Mouse (Mus musculus) liver, adult 2 months (tissue): Measurements from ENCODE around the gene Zbtb20. TPM values are rescaled to one million over a fixed set of nuclear protein-coding genes. Genes with fewer than 3 reads are reported as not detected.

Source experiments
- DNase-seq: peaks from one replicate; pipeline ENCODE4 v3.0.0-alpha.2; 2011; ENCODE audit warnings: low read depth, low spot score; ENCODE audit errors: extremely low read depth
- H3K27ac ChIP-seq: fragments of 200-500 bp; replicated peaks from 2 replicates; pipeline ENCODE4 v1.5.1; 2012; ENCODE audit warnings: low read depth, mild to moderate bottlenecking, control low read depth, inconsistent platforms, low read length; ENCODE audit not compliant: insufficient read depth
- H3K27me3 ChIP-seq: fragments of 200-500 bp; 2 replicates; pipeline ENCODE4 v1.6.1; 2012; ENCODE audit warnings: mild to moderate bottlenecking, moderate library complexity, low read length, inconsistent platforms; ENCODE audit not compliant: control insufficient read depth, insufficient read depth
- H3K36me3 ChIP-seq: fragments of 200-500 bp; 2 replicates; pipeline ENCODE4 v1.6.1; 2012; ENCODE audit warnings: low read length, inconsistent platforms; ENCODE audit not compliant: control insufficient read depth, insufficient read depth
- H3K4me1 ChIP-seq: fragments of 200-500 bp; 2 replicates; pipeline ENCODE4 v1.6.1; 2011; ENCODE audit warnings: low read length; ENCODE audit not compliant: control insufficient read depth, insufficient read depth
- H3K4me3 ChIP-seq: fragments of 200-500 bp; 2 replicates; pipeline ENCODE4 v1.5.1; 2011; ENCODE audit warnings: low read depth, mild to moderate bottlenecking, control low read depth, low read length, moderate library complexity; ENCODE audit not compliant: insufficient read depth
- H3K79me2 ChIP-seq: fragments of 200-500 bp; 2 replicates; pipeline ENCODE4 v1.6.1; 2012; ENCODE audit warnings: inconsistent platforms, mild to moderate bottlenecking, low read length, moderate library complexity; ENCODE audit not compliant: control insufficient read depth, insufficient read depth
- H3K9ac ChIP-seq: fragments of 200-500 bp; 2 replicates; pipeline ENCODE4 v1.6.1; 2012; ENCODE audit warnings: low read depth, mild to moderate bottlenecking, control low read depth, inconsistent platforms, low read length
- CTCF ChIP-seq: fragments of 200-500 bp; IDR thresholded peaks from 2 replicates; pipeline ENCODE4 v1.5.1; 2011; ENCODE audit warnings: low read depth, low read length, control low read depth
- POLR2A ChIP-seq: fragments of 200-500 bp; IDR thresholded peaks from 2 replicates; pipeline ENCODE4 v1.6.1; 2011; ENCODE audit warnings: low read length, control low read depth; ENCODE audit not compliant: insufficient read depth; ENCODE audit errors: extremely low read depth
- WGBS: fragments of 180-500 bp; shearing (Covaris S2); methylation state at CpG from one replicate; pipeline ENCODE4 v1.1.7; 2018; 5-methylcytosine and 5-hydroxymethylcytosine counted together
- polyA plus RNA-seq: library from polyadenylated mRNA; depleted of rRNA; stranded (reverse); fragments of >200 nt; gene quantifications from 2 replicates; pipeline ENCODE4 v1.2.3, GENCODE M21; 2012
- total RNA-seq: library from RNA; depleted of rRNA; stranded (reverse); fragments of >200 nt; gene quantifications from 2 replicates; pipeline ENCODE4 v1.2.3, GENCODE M21; 2014

Zbtb20 gene
- total and polyA plus RNA-seq, 2 experiments = 17.8 to 52.6 TPM

GRCm38 (mm10) chr16:43548774-43549173 lies 673.1 kb downstream of the Zbtb20 start:
- Histone ChIP-seq H3K36me3 (no peaks in the 10 kb centered on the region), H3K79me2 (0 out of 2 replicates have a peak, but pooled peaks cover 5% of the 10 kb centered on the region), H3K4me1 (peaks cover 44% of the 10 kb centered on the region), H3K4me3 (no peak overlapping the region), H3K27me3 (no peaks in the 10 kb centered on the region), H3K27ac (peak overlapping the region; percentile 61), H3K9ac (no peak overlapping the region)
- no peak for TF ChIP-seq CTCF
- no peak for TF ChIP-seq POLR2A
- WGBS = 18% methylated on average over 5 of the region's 5 CpGs
- peak; percentile 96 for DNase-seq

GRCm38 (mm10) chr16:43549425-43550089 lies 673.9 kb downstream of the Zbtb20 start:
- peaks cover 44% of the 10 kb centered on the region for H3K4me1 ChIP-seq
- TF ChIP-seq CTCF (no peak), POLR2A (no peak)
- peak; percentile 80 for DNase-seq
- no peaks in the 10 kb centered on the region for H3K36me3 ChIP-seq
- no peak overlapping the region for H3K4me3 ChIP-seq
- 20% methylated on average over 9 of the region's 9 CpGs for WGBS
- H3K9ac ChIP-seq = no peak overlapping the region
- no peaks in the 10 kb centered on the region for H3K27me3 ChIP-seq
- peaks cover 5% of the 10 kb centered on the region; the same call in 1 of the 2 replicates for H3K79me2 ChIP-seq
- peak overlapping the region; percentile 65 for H3K27ac ChIP-seq

GRCm38 (mm10) chr16:43552443-43552842 lies 676.8 kb downstream of the Zbtb20 start:
- Histone ChIP-seq H3K36me3 (peaks cover 2% of the 10 kb centered on the region; the same call in 1 of the 2 replicates), H3K79me2 (peaks cover 6% of the 10 kb centered on the region; the same call in 1 of the 2 replicates)
- no peak for TF ChIP-seq CTCF
- TF ChIP-seq POLR2A = no peak

GRCm38 (mm10) chr16:43557385-43557784 lies 681.7 kb downstream of the Zbtb20 start:
- no peak overlapping the region for H3K9ac ChIP-seq
- H3K79me2 ChIP-seq = peaks cover 11% of the 10 kb centered on the region; the same call in 1 of the 2 replicates
- H3K4me3 ChIP-seq = no peak overlapping the region
- 74% methylated on average over 5 of the region's 5 CpGs for WGBS
- no peaks in the 10 kb centered on the region for H3K27me3 ChIP-seq
- H3K27ac ChIP-seq = no peak overlapping the region
- no peaks in the 10 kb centered on the region for H3K4me1 ChIP-seq
- no peak for DNase-seq
- TF ChIP-seq CTCF = no peak
- TF ChIP-seq POLR2A = no peak
- peaks cover 2% of the 10 kb centered on the region; the same call in 1 of the 2 replicates for H3K36me3 ChIP-seq

More at GRCm38 (mm10) chr16:43552443-43552842, 676.8 kb downstream of the Zbtb20 start:
- 98% methylated on average over 1 of the region's 1 CpGs for WGBS
- Histone ChIP-seq H3K27me3 (no peaks in the 10 kb centered on the region), H3K4me1 (peaks cover 22% of the 10 kb centered on the region), H3K27ac (no peak overlapping the region), H3K9ac (no peak overlapping the region), H3K4me3 (no peak overlapping the region)
- no peak for DNase-seq

GRCm38 (mm10) chr16:43561330-43561729 lies 685.6 kb downstream of the Zbtb20 start:
- TF ChIP-seq CTCF = no peak
- no peak for TF ChIP-seq POLR2A
- Histone ChIP-seq H3K36me3 (peaks cover 4% of the 10 kb centered on the region; the same call in 1 of the 2 replicates), H3K9ac (no peak overlapping the region), H3K4me1 (no peaks in the 10 kb centered on the region), H3K27ac (no peak overlapping the region), H3K79me2 (peaks cover 9% of the 10 kb centered on the region; the same call in 1 of the 2 replicates), H3K27me3 (no peaks in the 10 kb centered on the region), H3K4me3 (no peak overlapping the region)
- DNase-seq = no peak
- WGBS = 91% methylated on average over 2 of the region's 2 CpGs

- TF ChIP-seq CTCF = peak; percentile 39; the same call in 1 of the 2 replicates
- no peak for TF ChIP-seq POLR2A
- 90% methylated on average over 4 of the region's 4 CpGs for WGBS
- DNase-seq = no peak
- H3K4me3 ChIP-seq = no peak overlapping the region
- no peak overlapping the region for H3K9ac ChIP-seq
- H3K79me2 ChIP-seq = peaks cover 9% of the 10 kb centered on the region; the same call in 1 of the 2 replicates
- H3K36me3 ChIP-seq = peaks cover 4% of the 10 kb centered on the region; the same call in 1 of the 2 replicates
- no peak overlapping the region for H3K27ac ChIP-seq
- H3K4me1 ChIP-seq = no peaks in the 10 kb centered on the region
- H3K27me3 ChIP-seq = no peaks in the 10 kb centered on the region
Measured at GRCm38 (mm10) chr16:43561956-43562355, 686.3 kb downstream of the Zbtb20 start.
